Comparison of ENCODE assay signal across 8 mouse cellular contexts in genomic region chr17:47832501-47833028, GRCm38 (mm10). TPM values are rescaled to one million over a fixed set of nuclear protein-coding genes. Genes with fewer than 3 reads are reported as not detected.
DNase-seq lines count a peak whose midpoint lies in the region; ATAC-seq and TF ChIP-seq lines count a peak whose summit lies in the region.

No protein-coding gene starts in this region.

- peaks cover 5% of the 10 kb centered on the region for H3K4me1 ChIP-seq in testis, adult 2 months (ENCODE audit: control insufficient read depth, insufficient read depth, low read length)
- H3K4me1 ChIP-seq in forebrain, embryonic 15.5 days: peaks cover 29% of the 10 kb centered on the region
- peaks cover 34% of the 10 kb centered on the region for H3K4me1 ChIP-seq in liver, embryonic 12.5 days
- H3K4me1 ChIP-seq in stomach, embryonic 15.5 days: peaks cover 40% of the 10 kb centered on the region

- H3K9ac ChIP-seq in forebrain, embryonic 15.5 days (replicated peaks): peak overlapping the region; percentile 63
- peak overlapping the region; percentile 36 for H3K9ac ChIP-seq in liver, embryonic 12.5 days
- peak overlapping the region; percentile 78 for H3K9ac ChIP-seq in stomach, embryonic 15.5 days

- H3K27me3 ChIP-seq in testis, adult 2 months (ENCODE audit: control insufficient read depth, insufficient read depth, low read length): no peaks in the 10 kb centered on the region
- peaks cover 40% of the 10 kb centered on the region for H3K27me3 ChIP-seq in forebrain, embryonic 15.5 days
- H3K27me3 ChIP-seq in liver, embryonic 12.5 days (replicated peaks): peaks cover 61% of the 10 kb centered on the region
- no peaks in the 10 kb centered on the region for H3K27me3 ChIP-seq in stomach, embryonic 15.5 days (replicated peaks)

- no peaks in the 10 kb centered on the region for H3K36me3 ChIP-seq in testis, adult 2 months (ENCODE audit: control insufficient read depth, insufficient read depth, low read length)
- H3K36me3 ChIP-seq in forebrain, embryonic 15.5 days: no peaks in the 10 kb centered on the region
- H3K36me3 ChIP-seq in liver, embryonic 12.5 days: no peaks in the 10 kb centered on the region
- H3K36me3 ChIP-seq in stomach, embryonic 15.5 days: no peaks in the 10 kb centered on the region

- peak overlapping the region; percentile 68 for H3K4me3 ChIP-seq in testis, adult 2 months (ENCODE audit: control insufficient read depth, low read depth, low read length)
- H3K4me3 ChIP-seq in forebrain, embryonic 15.5 days: peak overlapping the region; percentile 65
- peak overlapping the region; percentile 60 for H3K4me3 ChIP-seq in liver, embryonic 12.5 days
- peak overlapping the region; percentile 80 for H3K4me3 ChIP-seq in stomach, embryonic 15.5 days (replicated peaks)

- DNase-seq in testis, postnatal 10 days (ENCODE audit: low spot score): no peak
- no peak for DNase-seq in c-Kit-positive CD71-positive TER-119-positive erythroid progenitor cells, embryonic 14.5 days (ENCODE audit: low spot score)
- DNase-seq in layer of hippocampus, adult 18-20 months (ENCODE audit: low spot score in 2 of 2): no peak

- no peaks in the 10 kb centered on the region for H3K9me3 ChIP-seq in forebrain, embryonic 15.5 days
- H3K9me3 ChIP-seq in liver, embryonic 12.5 days (replicated peaks): no peaks in the 10 kb centered on the region
- H3K9me3 ChIP-seq in stomach, embryonic 15.5 days: no peaks in the 10 kb centered on the region

- no peak for TF ChIP-seq CTCF in testis, adult 2 months (IDR thresholded peaks at IDR 0.05; ENCODE audit: control insufficient read depth, insufficient read depth, insufficient replicate concordance, low read depth, low read length)

- 0% methylated on average over 17 of the region's 17 CpGs for WGBS in forebrain, embryonic 15.5 days
- 9% methylated on average over 15 of the region's 17 CpGs for WGBS in liver, embryonic 12.5 days (ENCODE audit: insufficient replicate concordance)
- 0% methylated on average over 13 of the region's 17 CpGs for WGBS in stomach, embryonic 15.5 days

- ATAC-seq in forebrain, embryonic 15.5 days (replicated peaks): peak; percentile 52
- peak; percentile 45; the same call in 1 of the 2 replicates for ATAC-seq in liver, embryonic 12.5 days
- ATAC-seq in stomach, embryonic 15.5 days (ENCODE audit: insufficient read depth, low FRiP score, low read depth): peak; percentile 40
- no peak for ATAC-seq in activated CD4-positive, CD25-positive, alpha-beta regulatory T cell, adult 4 months

- TF ChIP-seq POLR2A in testis, adult 2 months (IDR thresholded peaks at IDR 0.05; ENCODE audit: control insufficient read depth, low read depth, low read length): no peak

- H3K27ac ChIP-seq in testis, adult 2 months (ENCODE audit: control insufficient read depth, insufficient read depth, low read depth, low read length): no peak overlapping the region
- H3K27ac ChIP-seq in forebrain, embryonic 15.5 days (replicated peaks): no peak overlapping the region
- peak overlapping the region; percentile 39; the same call in 1 of the 2 replicates for H3K27ac ChIP-seq in liver, embryonic 12.5 days
- H3K27ac ChIP-seq in stomach, embryonic 15.5 days: peak overlapping the region; percentile 87

- peak overlapping the region; percentile 96 for H3K4me2 ChIP-seq in forebrain, embryonic 15.5 days (replicated peaks)
- H3K4me2 ChIP-seq in liver, embryonic 12.5 days: peak overlapping the region; percentile 69
- peak overlapping the region; percentile 90 for H3K4me2 ChIP-seq in stomach, embryonic 15.5 days

RNA-seq across cellular contexts. Expression of gene Mdfi, which starts 1.9 kb away (rescaled TPM):
- polyA plus RNA-seq in testis, adult 2 months (2012; rRNA removed): 2.0 and 2.1 TPM in 2 replicates
- polyA plus RNA-seq in forebrain, embryonic 15.5 days (2015; fragmentation: Nextera tagmentation; extraction: Ambion mirVana): 2.5 and 2.7 TPM in 2 replicates
- polyA plus RNA-seq in liver, embryonic 12.5 days (2016; fragmentation: Nextera tagmentation; extraction: Ambion mirVana): 2.8 and 3.5 TPM in 2 replicates
- 10.3 and 11.2 TPM in 2 replicates for polyA plus RNA-seq in stomach, embryonic 15.5 days (2015; fragmentation: Nextera tagmentation; extraction: Ambion mirVana)
- under 1 TPM; 0.56 to 0.57 TPM for total RNA-seq in layer of hippocampus, adult 18-20 months (2021)
- polyA plus RNA-seq in activated CD4-positive, CD25-positive, alpha-beta regulatory T cell, adult 4 months (2017; shearing (Covaris generic)): not detected

Comparison
In these comparisons a context has a peak if more than half of its experiments do, and no peak if none do; other contexts are left out.
1. H3K27ac ChIP-seq: peak in liver, embryonic 12.5 days (single experiment) and stomach, embryonic 15.5 days (single experiment); none in testis, adult 2 months (single experiment) and forebrain, embryonic 15.5 days (single experiment).
2. Peak in every context shown above with its lines, with median percentiles within 50 percentile points of each other: H3K4me3 ChIP-seq, H3K4me2 ChIP-seq and H3K9ac ChIP-seq.